In genomic region chr11:33070520-33070919, GRCm38 (mm10) we compare ENCODE assay signal across 9 mouse cellular contexts.
DNase-seq lines count a peak whose midpoint lies in the region; ATAC-seq lines count a peak whose summit lies in the region.
"Had no signal": no experiment of that assay in that cellular context is flagged by ENCODE, and none has a peak within 500 bp of the region (broad histone marks: within the 10 kb centered on the region; RNA-seq: fewer than 3 reads in every experiment).

No protein-coding gene starts in this region.

- 30% methylated on average over 6 of the region's 6 CpGs for WGBS in neural tube, embryonic 15.5 days

- peak overlapping the region; percentile 6; the same call in 1 of the 2 replicates for H3K27ac ChIP-seq in neural tube, embryonic 15.5 days (replicated peaks)
- H3K27ac ChIP-seq: liver, embryonic 15.5 days had no signal

- ATAC-seq in neural tube, embryonic 15.5 days (ENCODE audit: low FRiP score): peak; percentile 89

- H3K9me3 ChIP-seq in neural tube, embryonic 15.5 days (replicated peaks): no peaks in the 10 kb centered on the region
- H3K9me3 ChIP-seq: liver, embryonic 15.5 days had no signal

- H3K4me1 ChIP-seq in neural tube, embryonic 15.5 days: peaks cover 10% of the 10 kb centered on the region
- H3K4me1 ChIP-seq: liver, embryonic 15.5 days had no signal

- H3K4me2 ChIP-seq in neural tube, embryonic 15.5 days: no peak overlapping the region
- H3K4me2 ChIP-seq: liver, embryonic 15.5 days had no signal

- H3K9ac ChIP-seq in neural tube, embryonic 15.5 days (replicated peaks): no peak overlapping the region
- H3K9ac ChIP-seq: liver, embryonic 15.5 days had no signal

- H3K27me3 ChIP-seq in neural tube, embryonic 15.5 days (replicated peaks): no peaks in the 10 kb centered on the region
- H3K27me3 ChIP-seq: liver, embryonic 15.5 days had no signal

- DNase-seq in left cerebral cortex, postnatal 10 days (ENCODE audit: extremely low spot score in 1 of 2, low spot score in 2 of 2): peak; percentile 68 to 69
- no peak for DNase-seq in left cerebral cortex, postnatal 36 days (ENCODE audit: low spot score in 2 of 2)
- DNase-seq in cerebellum, postnatal 36 days: peak; percentile 30 to 38
- DNase-seq in layer of hippocampus, adult 8-10 months (ENCODE audit: low spot score in 2 of 2): peak; percentile 31 to 41
- no peak for DNase-seq in spleen, adult 18-20 months
- DNase-seq in adrenal gland, postnatal 25 days: no peak
- no peak for DNase-seq in heart, postnatal 10 days

- no peak overlapping the region for H3K4me3 ChIP-seq in neural tube, embryonic 15.5 days (replicated peaks)
- H3K4me3 ChIP-seq: liver, embryonic 15.5 days had no signal

- no peaks in the 10 kb centered on the region for H3K36me3 ChIP-seq in neural tube, embryonic 15.5 days
- H3K36me3 ChIP-seq: liver, embryonic 15.5 days had no signal

- intact Hi-C loops in left cerebral cortex, postnatal 10 days (cut with DNase I): no loop called here
- intact Hi-C loops in left cerebral cortex, postnatal 36 days (cut with DNase I): no loop called here
- intact Hi-C loops in heart, postnatal 10 days (cut with DNase I): no loop called here

Comparison
In these comparisons a context has a peak if more than half of its experiments do, and no peak if none do; other contexts are left out.
1. DNase-seq: peak in left cerebral cortex, postnatal 10 days (2 of 2), cerebellum, postnatal 36 days (2 of 2) and layer of hippocampus, adult 8-10 months (2 of 2); none in left cerebral cortex, postnatal 36 days (0 of 2), spleen, adult 18-20 months (0 of 2), adrenal gland, postnatal 25 days (single experiment) and heart, postnatal 10 days (0 of 2).